Mouse (Mus musculus) right cerebral cortex, postnatal 25 days (tissue): ENCODE data around the gene Bbs9.

ENCODE experiments used
- DNase-seq: peaks from one replicate; pipeline ENCODE4 v3.0.0; 2022

The Bbs9 gene

GRCm38 (mm10) chr9:22935645-22936044, 460.1 kb downstream of the Bbs9 start:
- no peak for DNase-seq
